Mouse (Mus musculus): ENCODE results near the gene Atf6.

Gene Atf6

GRCm38 (mm10) chr1:170844380-170844779, 23.2 kb downstream of the Atf6 start:
- DNase-seq = peak; percentile 54

GRCm38 (mm10) chr1:170839685-170840084, 27.9 kb downstream of the Atf6 start:
- no peak for DNase-seq

- DNase-seq = no peak
These were observed 32.8 kb downstream of the Atf6 start for GRCm38 (mm10) chr1:170834756-170835155.

- DNase-seq = no peak
These were observed 37.8 kb downstream of the Atf6 start for GRCm38 (mm10) chr1:170829781-170830180.

GRCm38 (mm10) chr1:170829344-170829743, 38.2 kb downstream of the Atf6 start:
- no peak for DNase-seq

GRCm38 (mm10) chr1:170820103-170820814, 47.3 kb downstream of the Atf6 start:
- DNase-seq = no peak

GRCm38 (mm10) chr1:170815287-170816004, 52.1 kb downstream of the Atf6 start:
- DNase-seq = no peak

GRCm38 (mm10) chr1:170812822-170813221, 54.7 kb downstream of the Atf6 start:
- DNase-seq = no peak

GRCm38 (mm10) chr1:170807600-170808270, 59.8 kb downstream of the Atf6 start:
- no peak for DNase-seq

- DNase-seq = no peak
These were observed 62.9 kb downstream of the Atf6 start for GRCm38 (mm10) chr1:170804721-170805120.

- no peak for DNase-seq
These were observed 64.9 kb downstream of the Atf6 start for GRCm38 (mm10) chr1:170802669-170803068.

- no peak for DNase-seq
These were observed 66.9 kb downstream of the Atf6 start for GRCm38 (mm10) chr1:170800694-170801093.

GRCm38 (mm10) chr1:170795741-170796347, 71.7 kb downstream of the Atf6 start:
- DNase-seq = no peak

GRCm38 (mm10) chr1:170791542-170791941, 76.0 kb downstream of the Atf6 start:
- no peak for DNase-seq

GRCm38 (mm10) chr1:170791001-170791400, 76.6 kb downstream of the Atf6 start:
- DNase-seq = no peak

- DNase-seq = no peak
These were observed 79.9 kb downstream of the Atf6 start for GRCm38 (mm10) chr1:170787643-170788042.

- DNase-seq = no peak
These were observed 80.8 kb downstream of the Atf6 start for GRCm38 (mm10) chr1:170786570-170787341.

- no peak for DNase-seq
These were observed 89.9 kb downstream of the Atf6 start for GRCm38 (mm10) chr1:170777688-170778087.

- no peak for DNase-seq
These were observed 93.1 kb downstream of the Atf6 start for GRCm38 (mm10) chr1:170774431-170774830.

- no peak for DNase-seq
These were observed 94.1 kb downstream of the Atf6 start for GRCm38 (mm10) chr1:170773506-170773905.

GRCm38 (mm10) chr1:170771437-170772003, 96.1 kb downstream of the Atf6 start:
- DNase-seq = no peak

- no peak for DNase-seq
These were observed 96.9 kb downstream of the Atf6 start for GRCm38 (mm10) chr1:170770691-170771090.

All from liver (tissue).